ENCODE assay signal across 25 mouse cellular contexts in the genomic region with DNA sequence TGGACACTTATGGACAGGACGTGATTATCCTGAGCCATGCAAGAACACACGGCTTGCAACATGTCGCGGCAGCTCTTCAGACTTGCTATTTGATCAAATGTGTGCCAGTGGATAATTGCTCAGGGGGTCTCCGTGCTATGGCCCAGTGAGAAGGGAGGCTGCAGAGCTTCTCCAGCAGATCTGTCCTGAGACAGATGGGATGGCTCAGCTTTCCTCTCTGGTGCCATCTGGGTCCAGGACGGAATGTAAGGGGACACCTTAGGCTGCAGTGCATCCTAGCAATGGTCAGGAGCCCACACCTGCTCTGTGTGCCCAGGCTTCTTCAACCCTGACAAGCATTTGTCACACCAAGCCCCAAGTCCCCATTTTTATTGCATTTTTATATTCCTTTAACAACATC.
DNase-seq lines count a peak whose midpoint lies in the region; ATAC-seq and TF ChIP-seq lines count a peak whose summit lies in the region.
"Had no signal": no experiment of that assay in that cellular context is flagged by ENCODE, and none has a peak within 500 bp of the region (broad histone marks: within the 10 kb centered on the region; RNA-seq: fewer than 3 reads in every experiment).

No protein-coding gene starts in this region.

- no peak overlapping the region for H3K4me3 ChIP-seq in hindbrain, embryonic 13.5 days
- H3K4me3 ChIP-seq in hindbrain, embryonic 10.5 days = no peak overlapping the region
- no peak overlapping the region for H3K4me3 ChIP-seq in kidney, postnatal 0 days (replicated peaks; ENCODE audit: low read depth, low read length)
- H3K4me3 ChIP-seq in midbrain, postnatal 0 days (ENCODE audit: low read depth, low read length) = no peak overlapping the region
- H3K4me3 ChIP-seq: erythroblast, embryonic 14.5 days; forebrain, embryonic 13.5 days; heart, embryonic 10.5 days; left cerebral cortex, adult 2 months; limb, embryonic 10.5 days; liver, embryonic 15.5 days; neural tube, embryonic 12.5 days had no signal

- no peak for TF ChIP-seq CTCF in kidney, postnatal 0 days (IDR thresholded peaks at IDR 0.05; ENCODE audit: low read depth)
- no peak for TF ChIP-seq CTCF in midbrain, postnatal 0 days (IDR thresholded peaks at IDR 0.05)

- H3K4me1 ChIP-seq in hindbrain, embryonic 13.5 days (replicated peaks) = no peaks in the 10 kb centered on the region; the same call in 1 of the 2 replicates
- no peaks in the 10 kb centered on the region for H3K4me1 ChIP-seq in hindbrain, embryonic 10.5 days (replicated peaks)
- H3K4me1 ChIP-seq in kidney, postnatal 0 days (replicated peaks; ENCODE audit: insufficient read depth, low read length) = no peaks in the 10 kb centered on the region
- no peaks in the 10 kb centered on the region for H3K4me1 ChIP-seq in midbrain, postnatal 0 days (ENCODE audit: insufficient read depth, low read length)
- H3K4me1 ChIP-seq: forebrain, embryonic 13.5 days; heart, embryonic 10.5 days; liver, embryonic 15.5 days had no signal

- H3K9me3 ChIP-seq in hindbrain, embryonic 13.5 days = no peaks in the 10 kb centered on the region
- H3K9me3 ChIP-seq in hindbrain, embryonic 10.5 days = no peaks in the 10 kb centered on the region
- H3K9me3 ChIP-seq in kidney, postnatal 0 days (replicated peaks; ENCODE audit: low read length) = no peaks in the 10 kb centered on the region
- no peaks in the 10 kb centered on the region for H3K9me3 ChIP-seq in midbrain, postnatal 0 days (ENCODE audit: low read length)
- H3K9me3 ChIP-seq: forebrain, embryonic 13.5 days; heart, embryonic 10.5 days; limb, embryonic 10.5 days; liver, embryonic 15.5 days; neural tube, embryonic 12.5 days had no signal

- no peak overlapping the region for H3K4me2 ChIP-seq in hindbrain, embryonic 13.5 days
- no peak overlapping the region for H3K4me2 ChIP-seq in kidney, postnatal 0 days (ENCODE audit: low read length)
- H3K4me2 ChIP-seq in midbrain, postnatal 0 days (ENCODE audit: low read depth, low read length, poor library complexity, severe bottlenecking) = no peak overlapping the region
- H3K4me2 ChIP-seq: forebrain, embryonic 13.5 days; liver, embryonic 15.5 days; neural tube, embryonic 12.5 days had no signal

- peak; percentile 2 for DNase-seq in cerebellum, adult 9-11 months
- DNase-seq in cerebellum, adult 11 months = no peak
- no peak for DNase-seq in hindbrain, embryonic 10.5 days (ENCODE audit: low spot score)
- peak; percentile 47 for DNase-seq in kidney, postnatal 0 days (ENCODE audit: low spot score)
- DNase-seq in kidney, postnatal 4 days = no peak
- no peak for DNase-seq in midbrain, postnatal 0 days (ENCODE audit: low spot score)
- DNase-seq: adrenal gland, adult 8-10 months; cerebellum, adult 2 months; heart, postnatal 4 days; kidney, adult 18-20 months; liver; lung, postnatal 4 days; midbrain, embryonic 14.5 days; right cerebral cortex, postnatal 25 days; thymus, postnatal 25 days had no signal

- 0 out of 2 replicates have a peak overlapping the region, but pooled peaks have one; percentile 35 for H3K27ac ChIP-seq in hindbrain, embryonic 13.5 days
- H3K27ac ChIP-seq in hindbrain, embryonic 10.5 days = no peak overlapping the region
- no peak overlapping the region for H3K27ac ChIP-seq in kidney, postnatal 0 days
- no peak overlapping the region for H3K27ac ChIP-seq in midbrain, postnatal 0 days (ENCODE audit: low read depth, low read length)
- H3K27ac ChIP-seq: forebrain, embryonic 13.5 days; heart, embryonic 10.5 days; left cerebral cortex, adult 2 months; limb, embryonic 10.5 days; liver, embryonic 15.5 days; neural tube, embryonic 12.5 days had no signal

- no peaks in the 10 kb centered on the region for H3K36me3 ChIP-seq in hindbrain, embryonic 13.5 days
- no peaks in the 10 kb centered on the region for H3K36me3 ChIP-seq in hindbrain, embryonic 10.5 days
- H3K36me3 ChIP-seq in kidney, postnatal 0 days (ENCODE audit: insufficient read depth, low read length) = no peaks in the 10 kb centered on the region
- no peaks in the 10 kb centered on the region for H3K36me3 ChIP-seq in midbrain, postnatal 0 days (ENCODE audit: insufficient read depth, low read length)
- H3K36me3 ChIP-seq: heart, embryonic 10.5 days; limb, embryonic 10.5 days; liver, embryonic 15.5 days; neural tube, embryonic 12.5 days had no signal

- no peak for ATAC-seq in hindbrain, embryonic 13.5 days (ENCODE audit: low FRiP score)
- no peak; the same call in 1 of the 2 replicates for ATAC-seq in kidney, postnatal 0 days (replicated peaks; ENCODE audit: low FRiP score, low read depth)
- no peak for ATAC-seq in midbrain, postnatal 0 days (ENCODE audit: low FRiP score)
- ATAC-seq: activated CD4-positive, CD25-positive, alpha-beta regulatory T cell, adult 4 months; forebrain, embryonic 13.5 days; inflammation-experienced regulatory T-cells, adult 6 months had no signal

- H3K27me3 ChIP-seq in hindbrain, embryonic 13.5 days = no peaks in the 10 kb centered on the region
- H3K27me3 ChIP-seq in hindbrain, embryonic 10.5 days (ENCODE audit: insufficient read depth, poor library complexity, severe bottlenecking) = no peaks in the 10 kb centered on the region
- H3K27me3 ChIP-seq in kidney, postnatal 0 days (ENCODE audit: insufficient read depth, low read length) = no peaks in the 10 kb centered on the region
- no peaks in the 10 kb centered on the region for H3K27me3 ChIP-seq in midbrain, postnatal 0 days (ENCODE audit: insufficient read depth, low read length)
- H3K27me3 ChIP-seq: liver, embryonic 15.5 days; neural tube, embryonic 12.5 days had no signal

- H3K9ac ChIP-seq in hindbrain, embryonic 13.5 days = no peak overlapping the region
- H3K9ac ChIP-seq in kidney, postnatal 0 days (ENCODE audit: low read depth, low read length) = no peak overlapping the region
- H3K9ac ChIP-seq in midbrain, postnatal 0 days (replicated peaks; ENCODE audit: low read length, poor library complexity, severe bottlenecking) = no peak overlapping the region
- H3K9ac ChIP-seq: forebrain, embryonic 13.5 days; liver, embryonic 15.5 days; neural tube, embryonic 12.5 days had no signal

- WGBS in hindbrain, embryonic 13.5 days = 75% methylated on average over 6 of the region's 6 CpGs
- WGBS in hindbrain, embryonic 10.5 days = 87% methylated on average over 6 of the region's 6 CpGs
- WGBS in kidney, postnatal 0 days = 59% methylated on average over 6 of the region's 6 CpGs
- 76% methylated on average over 6 of the region's 6 CpGs for WGBS in midbrain, postnatal 0 days

Comparison
In these comparisons a context has a peak if more than half of its experiments do, and no peak if none do; other contexts are left out.
1. DNase-seq: peak in cerebellum, adult 9-11 months (single experiment) and kidney, postnatal 0 days (single experiment); none in cerebellum, adult 11 months (single experiment), hindbrain, embryonic 10.5 days (single experiment), kidney, postnatal 4 days (0 of 2) and midbrain, postnatal 0 days (single experiment).